Mouse (Mus musculus): ENCODE measurements at regions not wholly inside any gene's neighbourhood (a gene's known extent, or its start where the extent isn't known, plus 50 kb on each side); places are given as distances from the start of the nearest gene placed in this dataset.

DNA sequence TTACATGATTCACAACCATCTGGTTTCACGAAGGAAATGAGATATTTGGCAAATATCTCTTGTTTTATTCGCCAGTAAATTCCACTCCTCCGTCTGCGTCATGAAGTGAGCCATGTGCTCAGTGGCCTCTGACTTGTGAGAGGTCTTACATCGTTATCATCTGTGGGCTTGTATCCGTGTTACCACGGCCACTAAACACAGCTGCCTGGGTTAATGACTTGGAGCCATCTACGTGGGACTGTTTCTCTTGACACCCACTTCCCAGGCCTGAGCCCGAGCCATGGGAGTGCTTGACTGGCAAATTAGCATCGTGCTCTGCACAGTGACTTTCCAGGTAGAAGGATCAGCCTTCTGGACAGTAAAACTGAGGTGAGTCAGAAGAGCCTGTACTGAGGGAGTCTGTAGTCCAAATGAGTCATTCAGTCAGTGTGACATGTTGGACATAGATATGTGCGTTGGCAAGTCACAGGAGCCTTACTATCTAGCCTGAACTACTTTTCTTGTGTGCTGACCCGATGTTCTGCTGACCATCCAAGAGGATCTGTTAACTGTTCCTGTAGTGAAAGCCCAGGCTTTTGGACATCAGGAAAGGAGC is 137.7 kb downstream of the Tmx1 start:
- ATAC-seq, result no peak

DNA sequence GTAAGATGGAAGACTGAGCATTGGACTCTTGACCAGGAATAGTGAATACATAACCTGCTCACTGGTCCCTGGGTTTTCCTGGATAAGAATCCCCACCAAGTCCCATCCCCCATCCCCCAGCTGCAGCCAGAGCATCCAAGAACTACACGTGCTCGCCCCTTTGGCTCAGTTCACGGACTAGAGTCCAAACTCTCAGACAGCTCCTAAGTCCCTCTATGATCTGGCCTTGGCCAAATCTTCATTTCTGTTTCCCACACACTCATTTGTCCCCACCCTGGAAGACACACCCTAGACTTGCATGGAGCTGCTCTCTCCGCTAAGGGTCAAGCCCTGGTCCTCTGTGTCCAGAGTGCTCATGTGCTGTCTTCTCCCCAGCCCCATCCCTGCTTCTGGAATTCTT is 139.9 kb downstream of the Tmx1 start:
- no peak for ATAC-seq

DNA sequence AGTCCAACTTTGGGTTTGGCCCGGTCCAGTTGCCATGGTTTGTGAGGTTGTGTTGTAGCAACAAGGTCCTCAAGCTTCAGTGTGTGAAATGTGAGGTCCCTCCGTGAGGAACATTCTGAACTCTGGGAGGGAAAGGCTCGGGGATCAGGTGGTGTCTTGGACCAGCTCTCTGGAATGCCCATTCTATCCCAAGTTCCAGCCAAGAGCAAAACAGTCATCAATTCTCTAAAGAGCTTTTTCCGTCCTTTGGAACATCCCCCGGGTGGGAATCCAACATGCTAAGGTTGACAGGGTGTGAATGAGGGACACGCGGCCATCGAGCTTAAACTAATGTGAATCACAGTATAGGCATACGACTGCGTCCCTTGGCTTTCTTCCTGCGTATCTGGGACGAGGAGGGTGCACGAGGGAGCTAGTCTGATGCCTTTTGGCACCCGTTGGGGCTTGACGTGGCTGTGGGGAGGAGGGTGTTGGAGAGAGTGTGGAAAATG is 145.4 kb downstream of the Tmx1 start:
- ATAC-seq, result no peak

DNA sequence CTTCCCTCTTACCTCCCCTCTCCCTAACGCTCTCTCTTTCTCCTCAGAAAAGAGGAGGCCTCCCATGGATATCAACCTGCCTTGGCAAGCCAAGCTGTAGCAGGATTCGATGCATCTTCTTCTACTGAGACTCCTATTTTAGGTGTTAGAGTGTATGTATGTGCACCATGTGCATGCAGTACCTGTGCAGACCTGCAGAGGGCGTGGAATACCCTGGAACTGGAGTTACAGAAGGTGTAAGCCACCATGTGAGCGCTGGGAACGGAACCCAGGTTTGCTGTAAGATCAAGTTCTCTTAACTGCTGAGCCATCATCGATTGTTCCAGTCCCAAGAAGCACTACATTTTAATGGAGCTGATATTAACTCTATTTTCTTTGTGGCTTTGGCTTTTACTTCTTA is 146.8 kb downstream of the Tmx1 start:
- ATAC-seq, result no peak

DNA sequence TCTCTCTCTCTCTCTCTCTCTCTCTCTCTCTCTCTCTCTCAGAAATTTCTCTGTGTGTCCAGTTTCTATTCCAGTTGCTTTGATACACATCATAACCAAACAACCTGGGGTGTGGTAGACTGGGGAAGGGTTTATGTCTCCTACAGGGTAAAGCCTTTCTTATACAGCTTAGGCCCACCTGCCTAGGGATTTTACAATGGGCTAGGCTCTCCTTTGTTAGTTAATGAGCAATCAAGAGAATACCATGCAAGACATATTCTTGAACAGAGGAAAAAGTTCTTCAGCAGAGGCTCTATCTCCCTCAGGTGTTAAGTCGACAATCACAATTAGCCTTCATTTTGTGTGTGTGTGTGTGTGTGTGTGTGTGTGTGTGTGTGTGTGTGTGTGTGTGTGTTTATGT is 151.0 kb downstream of the Tmx1 start:
- ATAC-seq, result no peak

DNA sequence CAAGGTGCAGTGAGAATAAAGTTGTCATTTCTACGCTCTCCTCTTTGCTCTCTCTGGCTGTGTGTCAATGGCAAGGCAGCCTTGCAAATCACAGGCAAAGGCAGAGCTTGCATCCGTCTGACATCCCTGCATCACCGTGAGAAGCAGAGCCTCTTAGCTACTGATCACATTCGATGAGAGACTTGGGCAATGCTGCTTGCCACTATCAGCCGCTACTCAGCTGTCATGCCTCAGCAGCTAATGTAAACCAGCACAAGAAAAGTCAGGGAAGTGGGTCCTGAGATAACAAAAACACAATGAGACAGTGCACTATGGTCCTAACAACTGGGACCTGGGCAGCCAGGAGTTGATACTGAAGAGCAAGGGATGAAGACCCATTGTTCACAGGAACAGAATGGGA is 155.8 kb downstream of the Tmx1 start:
- no peak for ATAC-seq

DNA sequence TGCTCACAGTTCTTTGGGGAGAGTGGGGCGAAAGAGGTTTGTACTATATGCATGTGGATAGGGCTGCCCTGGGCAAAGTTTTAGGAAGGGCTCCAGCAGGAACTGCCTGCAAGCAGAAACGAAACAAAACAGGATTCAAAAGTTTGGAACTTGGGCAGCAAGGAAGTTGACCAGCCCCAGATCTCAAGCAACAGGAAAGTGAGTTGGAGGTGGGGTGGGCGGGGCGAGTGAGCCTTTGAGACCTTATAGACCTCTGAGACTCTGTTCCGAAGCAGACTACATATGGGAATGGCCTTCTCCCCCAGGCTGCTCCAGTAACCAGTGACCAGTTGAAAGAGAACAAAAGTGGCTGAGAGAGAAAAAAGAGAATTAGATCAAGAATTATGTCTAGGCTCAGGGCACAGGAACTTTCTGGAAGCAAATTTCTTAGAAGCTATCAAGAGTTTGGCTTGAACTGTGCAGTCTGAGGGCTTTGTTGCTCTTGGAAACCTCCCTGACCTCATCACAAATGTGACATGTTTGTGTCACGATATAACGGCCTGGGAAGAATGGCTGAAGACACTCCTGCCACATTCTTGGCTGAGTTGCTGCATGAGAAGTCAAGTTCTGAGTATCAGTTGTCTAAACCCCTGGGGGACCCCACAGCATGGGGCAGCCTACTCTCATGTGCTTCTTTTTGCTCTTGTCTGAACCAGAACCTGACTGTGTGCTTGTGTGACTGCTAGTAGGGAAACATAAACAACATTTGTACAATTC is 156.4 kb downstream of the Tmx1 start:
- ATAC-seq, result no peak

DNA sequence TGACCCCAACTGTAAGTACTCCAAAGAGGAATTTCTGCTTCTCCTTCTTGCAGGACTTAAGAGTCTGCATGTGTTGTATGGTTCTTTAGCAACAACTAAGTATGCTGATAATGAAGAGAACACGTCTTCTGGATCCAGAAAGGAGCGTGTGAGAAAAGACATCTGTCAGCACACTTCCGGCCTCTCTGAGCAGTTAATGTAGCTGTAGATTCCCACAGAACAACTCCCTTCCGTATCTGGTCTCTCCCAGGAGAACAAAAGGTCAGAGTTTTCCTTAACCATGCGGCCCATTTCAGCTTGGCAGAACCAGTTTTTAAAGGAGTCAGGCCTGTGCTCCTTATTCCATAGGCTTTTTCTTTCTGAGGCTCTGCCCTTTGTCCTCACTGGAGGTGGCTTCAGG is 159.0 kb downstream of the Tmx1 start:
- ATAC-seq, result no peak

DNA sequence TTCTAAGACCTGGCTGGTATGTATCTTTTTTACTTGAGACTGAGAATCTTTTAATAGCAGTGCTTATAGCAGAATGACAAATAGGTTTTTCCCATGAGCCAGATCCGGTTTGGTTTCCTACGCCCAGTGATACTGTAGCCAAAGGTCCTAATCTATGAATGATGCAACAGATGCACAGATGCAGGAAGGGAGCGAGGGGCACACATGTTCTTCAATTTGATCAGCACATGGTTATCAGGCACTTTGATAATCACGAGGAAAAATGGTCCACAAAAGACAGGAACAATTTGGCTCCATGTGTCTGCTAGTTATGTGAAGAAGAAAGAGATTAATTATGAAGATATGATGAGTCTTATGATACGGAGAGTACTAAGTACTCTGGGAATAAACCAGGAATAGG is 160.3 kb downstream of the Tmx1 start:
- no peak for ATAC-seq

DNA sequence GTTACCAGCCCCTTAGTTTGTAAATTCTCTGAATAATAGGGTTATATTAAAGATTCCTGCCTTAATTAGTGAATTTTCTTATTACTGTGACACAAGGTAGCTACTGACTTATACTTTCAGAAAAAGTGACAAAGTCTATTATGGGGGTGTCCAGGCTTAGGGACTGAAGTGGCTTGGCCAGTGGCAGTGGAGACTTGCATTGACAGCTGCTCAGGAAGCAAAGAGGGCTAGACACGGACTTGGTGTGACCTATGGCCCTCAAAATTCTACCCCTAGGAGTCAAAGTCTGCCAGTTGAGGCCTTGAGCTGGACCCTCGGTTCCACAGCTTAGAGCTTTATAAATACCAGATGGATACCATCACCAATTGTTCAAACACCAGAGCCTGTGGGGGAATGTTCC is 161.2 kb downstream of the Tmx1 start:
- no peak for ATAC-seq

DNA sequence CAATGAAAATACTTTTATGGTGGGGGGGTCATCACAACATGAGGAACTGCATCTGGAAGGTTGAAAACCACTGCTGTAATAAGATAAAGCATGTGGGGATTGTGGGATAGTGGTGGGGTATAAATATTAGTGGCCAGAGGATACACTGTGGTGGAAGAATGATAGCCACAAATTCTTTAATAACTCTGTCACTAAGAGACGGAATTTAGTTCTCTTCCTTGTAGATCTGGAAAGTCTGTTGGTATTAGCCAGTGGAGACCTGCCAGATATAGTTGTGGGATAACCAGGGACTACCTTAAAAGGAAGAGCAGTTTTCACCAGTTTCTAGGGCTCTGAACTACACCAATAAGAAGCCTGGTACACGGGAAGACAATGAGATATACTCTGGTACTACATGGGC is 161.8 kb downstream of the Tmx1 start:
- no peak for ATAC-seq

DNA sequence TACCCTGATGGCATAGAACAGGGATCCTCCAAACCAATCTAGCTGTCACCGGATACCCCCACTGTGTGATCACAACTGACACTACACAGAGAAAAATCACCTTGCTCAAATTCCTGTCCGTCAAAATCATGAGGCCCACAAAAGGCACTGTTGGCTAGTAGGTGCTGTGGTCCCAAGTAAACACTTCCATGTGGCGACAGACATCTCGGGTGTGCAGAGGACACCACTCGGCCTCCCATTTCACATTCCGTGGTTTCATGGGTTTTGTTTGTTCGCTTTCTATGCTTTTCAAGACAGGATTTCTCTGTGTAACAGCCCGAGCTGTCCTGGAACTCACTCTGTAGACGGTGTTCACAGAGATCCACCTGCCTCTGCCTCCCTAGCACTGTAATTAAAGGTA is 162.2 kb downstream of the Tmx1 start:
- no peak for ATAC-seq

DNA sequence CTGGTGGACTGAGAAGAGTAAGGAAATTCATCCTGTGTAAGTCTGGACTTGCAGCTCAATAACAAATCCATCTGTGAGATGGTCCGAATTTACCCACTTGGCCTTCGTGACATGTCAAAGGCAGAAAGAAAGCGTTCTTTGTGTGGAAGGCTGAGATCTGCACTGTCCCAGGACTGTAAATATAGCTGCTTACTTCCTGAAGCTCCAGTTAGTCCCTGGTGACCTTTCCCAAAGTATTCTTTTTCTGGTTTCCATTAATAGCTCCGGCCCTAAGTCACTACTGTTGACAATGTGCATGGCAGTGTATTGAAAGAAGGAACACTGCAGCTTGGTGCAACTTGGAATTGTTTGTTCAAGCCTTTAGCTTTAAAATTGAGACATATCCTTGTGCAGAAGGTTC is 163.2 kb downstream of the Tmx1 start:
- no peak for ATAC-seq

DNA sequence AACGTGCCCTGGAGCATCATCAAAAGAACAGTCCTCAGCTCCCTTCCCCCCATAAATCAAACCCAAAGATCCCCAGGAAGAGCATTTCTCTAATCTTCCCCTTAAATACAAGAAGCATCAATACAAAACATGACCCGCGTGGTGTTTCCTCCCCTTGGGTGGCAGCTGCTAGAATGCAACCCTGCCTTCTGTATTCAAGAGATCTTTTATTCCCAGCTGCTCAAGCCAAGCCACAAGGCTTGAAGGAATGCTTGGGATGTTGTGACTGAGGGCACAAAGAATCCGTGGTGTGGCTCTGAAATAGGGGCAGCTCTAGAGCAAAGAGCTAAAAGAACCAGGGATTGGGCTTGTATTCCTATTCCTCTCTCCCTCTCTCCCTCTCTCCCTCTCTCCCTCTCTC is 163.6 kb downstream of the Tmx1 start:
- ATAC-seq, result no peak

DNA sequence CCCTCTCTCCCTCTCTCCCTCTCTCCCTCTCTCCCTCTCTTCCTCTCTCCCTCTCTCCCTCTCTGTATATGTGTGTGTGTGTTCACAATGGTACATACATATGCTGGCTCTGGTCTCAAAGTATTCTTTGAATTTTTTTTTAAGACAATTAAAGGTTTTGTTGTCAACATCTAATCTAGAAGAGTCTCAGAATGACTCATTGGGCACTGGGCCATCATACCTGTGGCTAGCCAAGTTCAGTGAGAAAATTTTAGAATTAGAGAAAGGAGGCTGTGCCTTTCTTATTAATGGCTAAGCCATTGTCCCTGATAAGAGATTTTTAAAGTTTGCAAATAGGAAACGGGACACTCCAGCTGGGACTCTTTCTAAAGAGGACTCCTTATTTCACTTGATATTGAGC is 164.1 kb downstream of the Tmx1 start:
- ATAC-seq, result no peak

DNA sequence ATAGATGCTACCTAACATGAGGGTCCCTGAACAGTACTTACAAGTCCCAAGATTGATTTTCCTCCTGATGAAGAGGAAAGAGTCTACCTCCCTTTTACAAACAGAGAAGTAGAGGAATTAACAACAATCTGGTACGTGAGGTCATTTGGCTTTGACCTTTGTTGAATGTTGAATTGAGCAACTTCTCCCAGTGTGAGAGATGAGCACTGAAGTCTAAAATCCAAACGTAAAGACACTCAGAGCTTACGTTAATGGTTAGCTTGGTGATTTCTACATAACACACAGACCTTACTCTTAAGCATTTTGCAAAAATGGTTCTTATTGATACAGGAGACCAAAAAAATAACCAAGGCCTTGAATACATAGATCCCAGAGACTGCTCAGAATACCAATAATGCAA is 165.1 kb downstream of the Tmx1 start:
- ATAC-seq, result no peak

DNA sequence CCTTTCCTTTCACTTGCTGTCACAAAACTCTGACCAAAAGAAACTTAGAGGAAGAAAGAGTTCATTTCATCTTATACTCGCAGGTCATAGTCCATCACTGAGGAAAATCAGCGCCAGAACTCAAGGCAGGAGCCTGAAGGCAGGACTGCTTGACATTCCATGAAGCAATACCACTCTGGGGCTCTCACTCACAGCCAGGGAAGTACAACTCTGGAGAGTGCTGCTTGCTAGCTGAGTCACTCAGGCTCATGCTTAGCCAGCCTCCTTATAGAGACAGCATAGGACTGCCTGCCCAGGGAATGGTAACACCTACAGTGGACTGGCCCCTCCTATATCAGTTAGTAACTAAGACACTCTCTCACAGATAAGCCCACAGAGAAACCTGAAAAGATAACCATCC is 166.5 kb downstream of the Tmx1 start:
- ATAC-seq, result no peak

DNA sequence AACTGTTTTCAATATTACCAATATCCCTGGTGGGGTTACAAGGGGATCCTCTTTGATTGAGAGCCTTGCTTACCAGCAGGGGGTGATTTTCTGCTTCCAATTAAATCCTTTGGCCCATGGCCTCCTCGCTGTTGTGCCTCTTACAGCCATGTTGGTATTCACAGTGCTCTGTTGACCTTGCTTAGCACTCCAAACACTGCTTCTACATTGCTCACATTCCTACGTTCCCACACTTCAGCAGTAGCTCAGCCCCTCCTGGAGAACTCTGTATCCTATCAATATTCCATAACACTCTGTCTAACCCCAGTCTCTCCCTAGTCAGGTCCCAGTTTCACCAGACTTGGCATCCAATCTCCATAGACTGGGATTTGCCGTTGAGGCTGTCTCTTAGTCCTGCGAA is 169.1 kb downstream of the Tmx1 start:
- ATAC-seq, result no peak

DNA sequence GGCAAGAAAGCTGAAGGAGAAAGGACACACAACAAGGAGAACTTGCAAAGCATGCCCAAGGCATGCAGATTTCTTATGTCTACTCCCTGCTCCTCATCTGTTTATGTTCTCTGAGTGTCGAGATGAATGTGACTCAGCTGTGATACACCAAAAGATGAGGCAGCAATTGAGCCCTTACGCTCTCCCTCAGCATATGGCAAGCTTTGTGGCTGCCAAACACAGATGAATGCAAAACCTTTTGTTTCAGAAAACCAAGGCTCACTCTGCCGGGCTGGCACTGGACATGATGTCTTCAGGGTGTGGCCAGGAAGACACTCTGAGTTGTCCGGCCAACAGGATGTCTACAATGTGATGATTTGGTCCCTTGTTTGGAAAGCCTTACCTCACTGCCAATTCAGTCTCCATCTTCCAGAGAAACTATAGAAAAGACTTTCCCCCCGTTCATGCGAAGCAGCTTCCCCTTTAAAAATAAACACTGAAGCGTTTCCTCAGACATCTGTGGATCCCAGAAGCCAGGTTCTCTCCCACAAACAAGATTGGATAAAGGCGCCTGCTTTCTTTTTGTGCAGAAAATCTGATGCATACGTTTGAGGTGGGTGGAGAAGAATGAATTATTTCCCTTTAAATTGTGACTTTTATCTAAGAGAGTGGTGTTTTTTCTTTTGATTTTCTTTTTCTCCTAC is 171.5 kb downstream of the Tmx1 start:
- ATAC-seq, result no peak

DNA sequence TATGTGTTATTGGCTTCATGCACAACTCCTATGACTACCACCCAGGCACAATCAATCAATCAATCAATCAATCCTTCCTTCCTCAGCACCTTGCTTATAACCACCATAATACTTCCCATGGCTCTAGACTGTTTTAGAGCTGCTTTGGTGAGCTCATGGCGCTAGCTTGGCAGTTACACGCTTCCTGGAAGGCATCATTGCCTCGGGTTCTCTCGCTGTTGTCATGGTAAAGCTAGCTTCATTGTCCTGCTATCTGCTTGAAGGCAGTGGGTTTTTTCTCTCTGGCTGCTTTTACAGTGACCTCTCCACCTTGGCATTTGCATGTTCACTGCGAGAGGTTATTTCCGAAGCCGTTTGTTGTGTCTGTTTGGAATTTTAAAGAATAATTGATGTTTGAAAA is 174.7 kb downstream of the Tmx1 start:
- no peak for ATAC-seq

DNA sequence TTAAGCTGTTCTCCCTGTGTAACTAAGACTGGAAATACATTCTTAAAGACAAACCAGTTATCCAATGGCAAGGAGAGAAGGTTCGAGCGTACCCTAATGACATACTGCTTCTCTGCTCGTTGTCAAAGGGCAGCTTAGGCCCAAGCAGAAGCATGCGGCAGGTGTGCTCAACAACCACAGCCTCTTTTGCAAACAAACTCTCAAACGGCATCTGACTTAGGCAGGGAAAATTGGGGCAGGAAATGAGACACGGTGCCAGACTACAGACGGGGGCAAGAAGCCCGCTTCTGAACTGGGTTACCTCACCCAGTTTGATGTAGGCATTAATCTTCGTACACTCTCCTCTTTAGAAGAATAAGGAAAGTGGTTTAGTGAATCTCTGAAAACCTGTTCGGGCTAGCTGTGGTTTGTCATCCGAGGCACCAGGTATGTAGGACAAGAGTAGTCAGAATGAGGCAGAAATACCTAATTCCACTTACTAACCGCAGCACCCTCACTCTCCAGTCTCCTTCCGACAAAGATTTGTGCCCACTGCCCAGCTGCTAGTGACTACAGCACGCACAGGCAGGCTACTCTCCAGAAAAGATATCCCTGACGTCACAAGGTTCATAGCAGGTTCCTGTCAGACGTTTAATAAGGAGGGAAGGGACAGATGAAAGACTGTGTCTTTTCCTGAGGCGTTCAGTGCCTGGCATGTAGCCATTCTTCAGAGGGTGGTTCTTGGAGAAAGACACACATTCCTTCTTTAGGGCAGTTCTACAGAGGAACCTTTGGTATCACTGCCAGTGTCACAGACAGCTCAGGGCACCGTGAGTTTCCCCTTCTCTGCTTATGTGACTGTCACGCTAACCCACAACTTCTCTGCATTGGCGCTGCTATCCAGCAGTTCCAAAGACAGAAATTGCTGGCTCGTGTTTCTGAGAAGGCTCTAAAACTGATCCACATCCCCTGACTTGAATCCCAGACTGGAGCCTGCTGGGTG is 175.8 kb downstream of the Tmx1 start:
- no peak for ATAC-seq

DNA sequence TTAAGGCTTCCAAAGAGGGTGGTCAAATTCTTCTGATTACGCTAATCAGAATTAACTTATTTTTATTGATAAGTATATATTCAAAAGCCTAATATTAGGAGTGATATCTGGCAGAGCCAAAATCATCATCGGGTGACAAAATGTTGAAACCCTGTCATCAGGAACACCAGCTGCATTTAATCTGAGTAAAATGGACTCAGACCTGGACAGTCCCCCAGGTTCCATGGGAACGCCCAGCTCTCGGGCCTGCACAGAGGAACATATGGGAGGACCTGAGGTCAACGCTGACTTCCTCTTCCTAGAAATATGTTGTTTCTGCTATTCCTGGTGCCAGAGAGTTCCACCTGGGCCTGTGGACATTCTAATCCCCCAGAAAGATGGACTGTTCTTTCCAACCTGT is 176.5 kb downstream of the Tmx1 start:
- ATAC-seq, result no peak

DNA sequence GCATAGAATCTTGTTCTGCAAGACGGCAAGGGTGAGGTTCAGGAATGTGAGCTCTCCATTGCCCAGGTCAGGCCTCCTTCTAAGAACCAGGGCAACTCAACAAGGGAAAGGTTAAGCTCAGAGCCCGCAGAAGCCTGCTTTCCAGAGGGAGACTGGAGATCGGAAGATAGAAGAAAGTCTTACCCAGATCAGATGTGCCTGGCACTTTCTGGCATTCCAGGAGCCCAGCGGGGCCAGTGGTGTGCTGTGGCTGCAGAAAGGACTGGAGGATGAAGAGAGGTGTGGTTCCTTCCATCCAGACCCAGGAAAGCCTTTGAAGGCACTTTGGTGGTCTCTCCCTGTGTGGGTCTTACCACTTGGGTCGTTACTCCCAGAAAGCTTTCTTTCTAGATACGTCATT is 178.4 kb downstream of the Tmx1 start:
- no peak for ATAC-seq

Data from inflammation-experienced regulatory T-cells, adult 6 months (primary cell).